Mouse (Mus musculus): ENCODE results near the gene Ms4a5. TPM values are rescaled to one million over a fixed set of nuclear protein-coding genes. Genes with fewer than 3 reads are reported as not detected.
A peak's percentile ranks its signal among the peaks of the same experiment; 100 is the strongest.
"Not testable (repeated sequence)": the region's sequence is repeated elsewhere in the genome, so short reads cannot be mapped to it uniquely, and the experiment has no call there.

Ms4a5 gene
- polyA plus RNA-seq, 1 experiment from 2014 or later: not detected

DNA sequence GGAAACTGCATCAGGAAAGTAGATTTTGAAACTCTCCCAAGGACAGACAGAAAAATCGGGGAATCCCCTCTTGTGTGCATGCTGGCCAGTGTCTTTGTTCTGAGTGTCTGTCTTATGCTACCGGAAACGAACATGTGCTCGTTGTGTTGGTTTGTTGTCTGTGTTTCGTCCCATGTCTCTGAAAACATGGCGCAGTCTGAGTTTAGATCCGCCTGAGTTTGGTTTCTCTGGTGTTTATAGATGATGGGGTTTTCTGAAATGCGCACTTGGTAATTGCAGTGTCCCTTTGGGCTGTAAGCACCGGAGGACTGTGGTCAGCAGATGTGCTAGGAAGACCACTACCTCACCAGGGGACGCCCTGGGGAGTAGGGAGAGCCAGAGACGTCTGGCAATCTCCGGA is 9.3 kb upstream of the Ms4a5 start:
- H3K4me2 ChIP-seq: peak overlapping the region; percentile 59
- WGBS: 5% methylated on average over 12 of the region's 12 CpGs
- ATAC-seq (ENCODE audit: insufficient read depth) (peak; percentile 47; the same call in 1 of the 2 replicates), DNase-seq (peak; percentile 50)
- H3K27me3 ChIP-seq (ENCODE audit: insufficient read depth, low read length): no peaks in the 10 kb centered on the region
- no peaks in the 10 kb centered on the region for H3K4me1 ChIP-seq (ENCODE audit: insufficient read depth)
- H3K36me3 ChIP-seq (ENCODE audit: insufficient read depth): no peaks in the 10 kb centered on the region
- H3K4me3 ChIP-seq (ENCODE audit: low read depth, low read length): peak overlapping the region; percentile 35
- H3K9ac ChIP-seq: peak overlapping the region; percentile 42
- peak overlapping the region; percentile 12; the same call in 1 of the 2 replicates for H3K27ac ChIP-seq (ENCODE audit: low read depth)
- H3K9me3 ChIP-seq (ENCODE audit: low read depth, low read length): no peaks in the 10 kb centered on the region
- no peak for TF ChIP-seq CTCF (IDR thresholded peaks at IDR 0.05; ENCODE audit: low read depth)

GRCm38 (mm10) chr19:11280223-11280622 is 3.5 kb downstream of the Ms4a5 start:
- Histone ChIP-seq H3K9ac (no peak overlapping the region), H3K4me2 (no peak overlapping the region), H3K27me3 (ENCODE audit: insufficient read depth, low read length) (no peaks in the 10 kb centered on the region), H3K27ac (ENCODE audit: low read depth) (no peak overlapping the region), H3K9me3 (ENCODE audit: low read depth, low read length) (no peaks in the 10 kb centered on the region), H3K4me3 (ENCODE audit: low read depth, low read length) (no peak overlapping the region), H3K36me3 (ENCODE audit: insufficient read depth) (no peaks in the 10 kb centered on the region), H3K4me1 (ENCODE audit: insufficient read depth) (no peaks in the 10 kb centered on the region)
- 78% methylated on average over 3 of the region's 3 CpGs for WGBS
- ATAC-seq (ENCODE audit: insufficient read depth): no peak
- no peak for TF ChIP-seq CTCF (IDR thresholded peaks at IDR 0.05; ENCODE audit: low read depth)
- no peak for DNase-seq

DNA sequence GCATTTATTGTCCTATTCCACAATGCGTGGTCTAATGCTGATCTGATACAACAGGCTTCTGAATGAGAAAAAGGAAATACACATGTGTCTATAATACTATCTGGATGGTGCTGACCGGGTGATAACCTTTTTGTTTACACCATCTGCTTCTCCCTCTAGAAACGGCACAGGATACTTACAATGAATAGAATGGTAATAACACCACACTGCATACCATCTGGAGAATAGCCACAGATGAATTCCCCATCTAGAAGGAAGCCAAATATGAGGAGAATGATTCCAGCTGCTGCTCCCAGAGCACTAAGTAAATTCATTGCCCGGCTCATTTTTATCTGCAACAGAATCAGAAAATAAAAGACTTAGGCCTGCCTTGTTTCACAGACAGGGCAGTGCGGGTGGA is 7.2 kb downstream of the Ms4a5 start:
- TF ChIP-seq CTCF (IDR thresholded peaks at IDR 0.05; ENCODE audit: low read depth): no peak
- ATAC-seq (ENCODE audit: insufficient read depth): peak; percentile 47; the same call in 1 of the 2 replicates
- H3K36me3 ChIP-seq (ENCODE audit: insufficient read depth): no peaks in the 10 kb centered on the region
- no peak overlapping the region for H3K27ac ChIP-seq (ENCODE audit: low read depth)
- no peaks in the 10 kb centered on the region for H3K9me3 ChIP-seq (ENCODE audit: low read depth, low read length)
- 35% methylated on average over 5 of the region's 5 CpGs for WGBS
- no peak overlapping the region for H3K4me2 ChIP-seq
- peak; percentile 64 for DNase-seq
- H3K27me3 ChIP-seq (ENCODE audit: insufficient read depth, low read length): no peaks in the 10 kb centered on the region
- H3K4me1 ChIP-seq (ENCODE audit: insufficient read depth): no peaks in the 10 kb centered on the region
- no peak overlapping the region for H3K9ac ChIP-seq
- H3K4me3 ChIP-seq (ENCODE audit: low read depth, low read length): no peak overlapping the region

GRCm38 (mm10) chr19:11266956-11267355 is 16.7 kb downstream of the Ms4a5 start:
- Histone ChIP-seq H3K9me3 (ENCODE audit: low read depth, low read length) (no peaks in the 10 kb centered on the region), H3K4me3 (ENCODE audit: low read depth, low read length) (no peak overlapping the region), H3K4me2 (no peak overlapping the region), H3K4me1 (ENCODE audit: insufficient read depth) (no peaks in the 10 kb centered on the region), H3K9ac (no peak overlapping the region), H3K27ac (ENCODE audit: low read depth) (no peak overlapping the region), H3K27me3 (ENCODE audit: insufficient read depth, low read length) (no peaks in the 10 kb centered on the region), H3K36me3 (ENCODE audit: insufficient read depth) (no peaks in the 10 kb centered on the region)
- no peak for TF ChIP-seq CTCF (IDR thresholded peaks at IDR 0.05; ENCODE audit: low read depth)
- DNase-seq (no peak), ATAC-seq (ENCODE audit: insufficient read depth) (no peak)
- WGBS: 77% methylated on average over 4 of the region's 4 CpGs

- Histone ChIP-seq H3K4me3 (ENCODE audit: low read depth, low read length) (no peak within 1 kb of the TSS), H3K27ac (ENCODE audit: low read depth) (no peak within 1 kb of the TSS), H3K9ac (no peak within 1 kb of the TSS), H3K4me1 (ENCODE audit: insufficient read depth) (no peaks in the 10 kb centered on the region), H3K4me2 (no peak within 1 kb of the TSS), H3K27me3 (ENCODE audit: insufficient read depth, low read length) (no peaks in the 10 kb centered on the region), H3K9me3 (ENCODE audit: low read depth, low read length) (no peaks in the 10 kb centered on the region), H3K36me3 (ENCODE audit: insufficient read depth) (no peaks in the 10 kb centered on the region)
- DNase-seq (no peak), ATAC-seq (ENCODE audit: insufficient read depth) (no peak)
- 81% methylated on average over 8 of the region's 8 CpGs for WGBS
- no peak for TF ChIP-seq CTCF (IDR thresholded peaks at IDR 0.05; ENCODE audit: low read depth)
Measured at GRCm38 (mm10) chr19:11266052-11266845, 17.4 kb downstream of the Ms4a5 start, which contains the start of gene Ms4a1. Ms4a1 (minus strand) TSS chr19:11266241.

DNA sequence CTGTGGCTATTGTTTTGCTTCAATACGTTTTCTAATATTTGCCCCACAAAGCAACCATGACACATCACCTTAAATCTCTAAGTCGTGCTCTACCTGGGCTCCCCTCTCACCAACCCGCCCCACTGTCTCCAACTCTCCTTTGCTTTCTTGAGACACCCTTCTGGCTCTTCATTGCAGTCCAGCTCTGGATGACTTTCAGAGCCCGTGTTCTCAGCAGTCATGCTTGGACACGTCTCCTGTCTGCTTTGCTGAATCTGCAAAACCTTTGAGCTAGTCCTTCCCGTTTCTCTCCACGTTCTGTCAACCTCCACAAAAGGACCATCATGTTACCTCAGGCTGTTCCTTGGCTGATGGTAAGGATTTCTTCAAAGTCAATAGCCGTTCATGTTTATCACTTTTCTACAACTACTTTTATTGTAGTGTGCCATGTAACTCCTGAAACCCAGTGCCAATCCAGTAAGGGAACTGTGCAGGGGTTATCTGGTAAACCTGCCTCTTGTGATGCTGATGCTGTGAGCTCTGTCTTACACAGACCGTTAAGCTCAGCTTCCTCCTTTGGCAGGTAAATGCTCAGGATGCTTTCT is 19.0 kb downstream of the Ms4a5 start:
- Histone ChIP-seq H3K36me3 (ENCODE audit: insufficient read depth) (no peaks in the 10 kb centered on the region), H3K27ac (ENCODE audit: low read depth) (no peak overlapping the region), H3K9ac (no peak overlapping the region), H3K4me1 (ENCODE audit: insufficient read depth) (no peaks in the 10 kb centered on the region), H3K4me3 (ENCODE audit: low read depth, low read length) (no peak overlapping the region), H3K9me3 (ENCODE audit: low read depth, low read length) (no peaks in the 10 kb centered on the region), H3K27me3 (ENCODE audit: insufficient read depth, low read length) (no peaks in the 10 kb centered on the region), H3K4me2 (no peak overlapping the region)
- no peak for TF ChIP-seq CTCF (IDR thresholded peaks at IDR 0.05; ENCODE audit: low read depth)
- no peak for ATAC-seq (ENCODE audit: insufficient read depth)
- no peak for DNase-seq
- WGBS: 77% methylated on average over 9 of the region's 9 CpGs

DNA sequence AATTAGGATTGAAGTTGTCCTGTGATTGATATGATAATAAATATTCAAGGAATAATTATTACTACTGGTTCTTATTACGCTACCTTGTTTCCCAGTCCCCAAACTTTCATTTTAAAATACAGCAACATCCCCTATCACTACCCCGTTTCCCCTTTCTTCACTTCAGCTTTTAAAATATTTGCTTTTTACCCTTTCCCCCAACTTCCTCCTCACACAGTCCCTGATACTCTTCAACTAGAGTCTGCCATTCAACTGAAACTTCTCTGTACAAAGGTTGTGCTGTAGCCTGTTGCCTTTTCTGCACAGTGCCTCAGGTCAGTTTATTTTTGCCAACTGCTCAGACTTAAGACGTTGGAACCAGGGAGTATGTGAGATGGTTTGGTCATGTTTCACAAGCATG is 20.1 kb downstream of the Ms4a5 start:
- TF ChIP-seq CTCF (IDR thresholded peaks at IDR 0.05; ENCODE audit: low read depth): no peak
- Histone ChIP-seq H3K27ac (ENCODE audit: low read depth) (no peak overlapping the region), H3K9me3 (ENCODE audit: low read depth, low read length) (no peaks in the 10 kb centered on the region), H3K27me3 (ENCODE audit: insufficient read depth, low read length) (no peaks in the 10 kb centered on the region), H3K36me3 (ENCODE audit: insufficient read depth) (no peaks in the 10 kb centered on the region), H3K4me3 (ENCODE audit: low read depth, low read length) (no peak overlapping the region), H3K4me1 (ENCODE audit: insufficient read depth) (no peaks in the 10 kb centered on the region), H3K9ac (no peak overlapping the region), H3K4me2 (no peak overlapping the region)
- DNase-seq (no peak), ATAC-seq (ENCODE audit: insufficient read depth) (no peak)
- 68% methylated on average over 3 of the region's 3 CpGs for WGBS

- H3K4me3 ChIP-seq (ENCODE audit: low read depth, low read length); ATAC-seq (ENCODE audit: insufficient read depth); DNase-seq; H3K4me1 ChIP-seq (ENCODE audit: insufficient read depth); H3K27ac ChIP-seq (ENCODE audit: low read depth); H3K4me2 ChIP-seq; H3K27me3 ChIP-seq (ENCODE audit: insufficient read depth, low read length); H3K9me3 ChIP-seq (ENCODE audit: low read depth, low read length); H3K36me3 ChIP-seq (ENCODE audit: insufficient read depth); H3K9ac ChIP-seq: not testable (repeated sequence)
- WGBS: 61% methylated on average over 4 of the region's 4 CpGs
Measured at GRCm38 (mm10) chr19:11262932-11263331, 20.7 kb downstream of the Ms4a5 start.
